Mouse (Mus musculus) liver, embryonic 14.5 days (tissue): ENCODE measurements at regions not wholly inside any gene's neighbourhood (a gene's known extent, or its start where the extent isn't known, plus 50 kb on each side); places are given as distances from the start of the nearest gene placed in this dataset.

Source experiments
- ATAC-seq: fragments of 200-750 bp; cut with Nextera tagmentation; 2 replicates; pipeline ENCODE4 v1.8.0; 2017; ENCODE audit warnings: moderate number of reproducible peaks, mild to moderate bottlenecking, moderate library complexity; ENCODE audit not compliant: insufficient read depth
- DNase-seq, 3 experiments: peaks; one replicate each; pipeline ENCODE4 v3.0.0-alpha.2; 2012 to 2013; ENCODE audit warnings: low read depth in 3 of 3, low spot score in 3 of 3
- H3K27ac ChIP-seq: fragments of 300-500 bp; sonication (generic); 2 replicates; pipeline ENCODE4 v1.5.1; 2014; ENCODE audit warnings: moderate library complexity, mild to moderate bottlenecking, control low read depth, inconsistent platforms
- H3K27me3 ChIP-seq: fragments of 300-500 bp; sonication (generic); 2 replicates; pipeline ENCODE4 v1.6.1; 2014; ENCODE audit warnings: mild to moderate bottlenecking, low read length, moderate library complexity; ENCODE audit not compliant: control insufficient read depth, insufficient read depth
- H3K36me3 ChIP-seq: fragments of 300-500 bp; sonication (generic); replicated peaks from 2 replicates; pipeline ENCODE4 v1.6.1; 2014; ENCODE audit warnings: low read depth; ENCODE audit not compliant: control insufficient read depth, insufficient read depth
- H3K4me1 ChIP-seq, 2 experiments: fragments of 200-500 bp in 1 of 2; fragments of 300-500 bp in 1 of 2; sonication (generic) in 1 of 2; replicated peaks; 2 replicates each; pipeline ENCODE4 v1.6.1; 2012 to 2014; ENCODE audit warnings: antibody characterized with exemption in 1 of 2, inconsistent platforms in 1 of 2, low read length in 1 of 2; ENCODE audit not compliant: control insufficient read depth in 2 of 2, insufficient read depth in 2 of 2
- H3K4me2 ChIP-seq: fragments of 300-500 bp; sonication (generic); 2 replicates; pipeline ENCODE4 v1.6.1; 2014; ENCODE audit warnings: low read depth, mild to moderate bottlenecking, control low read depth, moderate library complexity
- H3K4me3 ChIP-seq, 2 experiments: fragments of 200-500 bp in 1 of 2; fragments of 300-500 bp in 1 of 2; sonication (generic) in 1 of 2; 2 replicates each; pipeline ENCODE4 v1.5.1; 2012 to 2014; ENCODE audit warnings: low read depth in 2 of 2, low read length in 2 of 2, mild to moderate bottlenecking in 2 of 2, control low read depth in 1 of 2, inconsistent platforms in 1 of 2, moderate library complexity in 1 of 2; ENCODE audit not compliant: insufficient read depth in 1 of 2
- H3K9ac ChIP-seq: fragments of 300-500 bp; sonication (generic); replicated peaks from 2 replicates; pipeline ENCODE4 v1.6.1; 2014; ENCODE audit warnings: mild to moderate bottlenecking, control low read depth, moderate library complexity
- H3K9me3 ChIP-seq: fragments of 300-500 bp; sonication (generic); 2 replicates; pipeline ENCODE4 v1.6.1; 2016; ENCODE audit warnings: low read length, mixed read lengths; ENCODE audit not compliant: control insufficient read depth
- CTCF ChIP-seq: IDR thresholded peaks from 2 replicates; pipeline ENCODE4 v1.5.1; 2016; ENCODE audit warnings: antibody characterized with exemption, low read depth, control low read depth
- EP300 ChIP-seq: IDR thresholded peaks from 2 replicates; pipeline ENCODE4 v1.6.1; 2016; ENCODE audit warnings: antibody characterized with exemption, low read depth
- WGBS: fragments of 180-500 bp; shearing (Covaris S2); extraction: QIAGEN DNeasy Blood & Tissue Kit; methylation state at CpG from one replicate; pipeline ENCODE4 v1.1.7; 2014; ENCODE audit not compliant: insufficient replicate concordance; 5-methylcytosine and 5-hydroxymethylcytosine counted together

GRCm38 (mm10) chr1:75612083-75612720, 66.1 kb downstream of the Slc4a3 start:
- H3K4me3 ChIP-seq = no peak overlapping the region
- H3K9ac ChIP-seq = no peak overlapping the region
- ATAC-seq (no peak), DNase-seq (no peak)
- H3K9me3 ChIP-seq = no peaks in the 10 kb centered on the region
- H3K4me2 ChIP-seq = no peak overlapping the region
- no peaks in the 10 kb centered on the region for H3K27me3 ChIP-seq
- H3K4me1 ChIP-seq = no peaks in the 10 kb centered on the region
- WGBS = 64% methylated on average over 13 of the region's 13 CpGs
- TF ChIP-seq EP300 (no peak), CTCF (no peak)
- no peaks in the 10 kb centered on the region for H3K36me3 ChIP-seq
- no peak overlapping the region for H3K27ac ChIP-seq

- H3K4me3 ChIP-seq = no peak overlapping the region
- 28% methylated on average over 2 of the region's 2 CpGs for WGBS
- H3K36me3 ChIP-seq = no peaks in the 10 kb centered on the region
- TF ChIP-seq EP300 = no peak
- no peak for TF ChIP-seq CTCF
- no peak overlapping the region for H3K27ac ChIP-seq
- DNase-seq (no peak), ATAC-seq (no peak)
- H3K4me1 ChIP-seq = no peaks in the 10 kb centered on the region
- H3K9me3 ChIP-seq = no peaks in the 10 kb centered on the region
- no peaks in the 10 kb centered on the region for H3K27me3 ChIP-seq
- no peak overlapping the region for H3K4me2 ChIP-seq
- H3K9ac ChIP-seq = no peak overlapping the region
Measured at GRCm38 (mm10) chr1:75613206-75613605, 67.1 kb downstream of the Slc4a3 start.

GRCm38 (mm10) chr1:75616971-75617370, 70.9 kb downstream of the Slc4a3 start:
- no peak overlapping the region for H3K4me3 ChIP-seq
- no peaks in the 10 kb centered on the region for H3K27me3 ChIP-seq
- no peak overlapping the region for H3K9ac ChIP-seq
- ATAC-seq (no peak), DNase-seq (no peak)
- no peaks in the 10 kb centered on the region for H3K36me3 ChIP-seq
- WGBS = 64% methylated on average over 2 of the region's 2 CpGs
- no peaks in the 10 kb centered on the region for H3K4me1 ChIP-seq
- H3K9me3 ChIP-seq = no peaks in the 10 kb centered on the region
- no peak overlapping the region for H3K4me2 ChIP-seq
- no peak for TF ChIP-seq EP300
- TF ChIP-seq CTCF = no peak
- H3K27ac ChIP-seq = no peak overlapping the region

GRCm38 (mm10) chr1:75618367-75618790, 72.3 kb downstream of the Slc4a3 start:
- H3K4me1 ChIP-seq = no peaks in the 10 kb centered on the region
- no peak overlapping the region for H3K4me3 ChIP-seq
- no peak overlapping the region for H3K4me2 ChIP-seq
- ATAC-seq (no peak), DNase-seq (no peak)
- 64% methylated on average over 7 of the region's 7 CpGs for WGBS
- H3K36me3 ChIP-seq = no peaks in the 10 kb centered on the region
- TF ChIP-seq EP300 = no peak
- no peak for TF ChIP-seq CTCF
- H3K9me3 ChIP-seq = no peaks in the 10 kb centered on the region
- H3K9ac ChIP-seq = no peak overlapping the region
- no peak overlapping the region for H3K27ac ChIP-seq
- no peaks in the 10 kb centered on the region for H3K27me3 ChIP-seq

GRCm38 (mm10) chr1:75630287-75630686, 84.2 kb downstream of the Slc4a3 start:
- Histone ChIP-seq H3K9ac (no peak overlapping the region), H3K4me1 (no peaks in the 10 kb centered on the region), H3K36me3 (no peaks in the 10 kb centered on the region), H3K4me3 (no peak overlapping the region), H3K9me3 (no peaks in the 10 kb centered on the region), H3K27ac (no peak overlapping the region), H3K4me2 (no peak overlapping the region), H3K27me3 (no peaks in the 10 kb centered on the region)
- ATAC-seq (no peak), DNase-seq (no peak)
- TF ChIP-seq EP300 (no peak), CTCF (no peak)
- 48% methylated on average over 2 of the region's 2 CpGs for WGBS
